Mouse (Mus musculus) limb, embryonic 11.5 days (tissue): ENCODE data around the gene Slc16a5. TPM values are rescaled to one million over a fixed set of nuclear protein-coding genes. Genes with fewer than 3 reads are reported as not detected.

Source experiments
- ATAC-seq: fragments of 200-750 bp; cut with Nextera tagmentation; 2 replicates; pipeline ENCODE4 v1.8.0; 2017; ENCODE audit warnings: low read depth; ENCODE audit not compliant: insufficient number of reproducible peaks, low FRiP score, low TSS enrichment
- DNase-seq: peaks from one replicate; pipeline ENCODE4 v3.0.0-alpha.2; 2015; ENCODE audit warnings: low spot score
- H3K27ac ChIP-seq: fragments of 300-500 bp; sonication (generic); replicated peaks from 2 replicates; pipeline ENCODE4 v1.5.1; 2014; ENCODE audit warnings: low read depth, mild to moderate bottlenecking, low read length
- H3K27me3 ChIP-seq: fragments of 300-500 bp; sonication (generic); 2 replicates; pipeline ENCODE4 v1.6.1; 2014; ENCODE audit warnings: mild to moderate bottlenecking, low read length, mixed read lengths; ENCODE audit not compliant: control insufficient read depth, insufficient read depth
- H3K36me3 ChIP-seq: fragments of 300-500 bp; sonication (generic); 2 replicates; pipeline ENCODE4 v1.6.1; 2014; ENCODE audit warnings: mild to moderate bottlenecking, low read length, moderate library complexity, mixed read lengths; ENCODE audit not compliant: control insufficient read depth, insufficient read depth
- H3K4me1 ChIP-seq: fragments of 300-500 bp; sonication (generic); 2 replicates; pipeline ENCODE4 v1.6.1; 2014; ENCODE audit warnings: low read length, mixed read lengths; ENCODE audit not compliant: control insufficient read depth, insufficient read depth
- H3K4me2 ChIP-seq: fragments of 300-500 bp; sonication (generic); 2 replicates; pipeline ENCODE4 v1.6.1; 2014; ENCODE audit warnings: low read depth, mild to moderate bottlenecking, moderate library complexity; ENCODE audit not compliant: severe bottlenecking
- H3K4me3 ChIP-seq: fragments of 300-500 bp; sonication (generic); 2 replicates; pipeline ENCODE4 v1.5.1; 2014; ENCODE audit warnings: low read depth, low read length
- H3K9ac ChIP-seq: fragments of 300-500 bp; sonication (generic); 2 replicates; pipeline ENCODE4 v1.6.1; 2014; ENCODE audit warnings: mild to moderate bottlenecking, low read length
- H3K9me3 ChIP-seq: fragments of 300-500 bp; sonication (generic); 2 replicates; pipeline ENCODE4 v1.6.1; 2016; ENCODE audit warnings: low read length; ENCODE audit not compliant: control insufficient read depth
- WGBS: fragments of 180-500 bp; shearing (Covaris S2); extraction: QIAGEN DNeasy Blood & Tissue Kit; methylation state at CpG from one replicate; pipeline ENCODE4 v1.1.7; 2014; 5-methylcytosine and 5-hydroxymethylcytosine counted together
- microRNA-seq: library from miRNA; unstranded; fragments of <30 nt; microRNA quantifications from one replicate; pipeline ENCODE4, GENCODE M21; 2016
- polyA plus RNA-seq: library from polyadenylated mRNA; unstranded; fragments of >200 nt; fragmentation: Nextera tagmentation; extraction: Ambion mirVana; gene quantifications from 2 replicates; pipeline ENCODE4 v1.2.1, GENCODE M21; 2014

Slc16a5 gene
- polyA plus RNA-seq, 1 experiment from 2014 or later, result 0.09 TPM

GRCm38 (mm10) chr11:115519581-115519980 is 57.3 kb downstream of the Slc16a5 start:
- no peak for ATAC-seq
- H3K27ac ChIP-seq, result no peak overlapping the region
- no peak overlapping the region for H3K4me3 ChIP-seq
- 92% methylated on average over 3 of the region's 3 CpGs for WGBS
- H3K4me1 ChIP-seq, result no peaks in the 10 kb centered on the region
- H3K9me3 ChIP-seq, result no peaks in the 10 kb centered on the region
- H3K4me2 ChIP-seq, result no peak overlapping the region
- peaks cover 2% of the 10 kb centered on the region; the same call in 1 of the 2 replicates for H3K36me3 ChIP-seq
- H3K27me3 ChIP-seq, result no peaks in the 10 kb centered on the region
- no peak for DNase-seq
- H3K9ac ChIP-seq, result no peak overlapping the region

- peaks cover 2% of the 10 kb centered on the region; the same call in 1 of the 2 replicates for H3K36me3 ChIP-seq
- no peaks in the 10 kb centered on the region for H3K4me1 ChIP-seq
- WGBS, result 88% methylated on average over 2 of the region's 2 CpGs
- H3K9ac ChIP-seq, result no peak overlapping the region
- DNase-seq, result no peak
- no peak for ATAC-seq
- H3K4me3 ChIP-seq, result no peak overlapping the region
- no peak overlapping the region for H3K4me2 ChIP-seq
- H3K27ac ChIP-seq, result no peak overlapping the region
- no peaks in the 10 kb centered on the region for H3K9me3 ChIP-seq
- H3K27me3 ChIP-seq, result no peaks in the 10 kb centered on the region
Observed at GRCm38 (mm10) chr11:115520218-115520617, 57.9 kb downstream of the Slc16a5 start.

GRCm38 (mm10) chr11:115521080-115521479 is 58.8 kb downstream of the Slc16a5 start:
- Histone ChIP-seq H3K27me3 (no peaks in the 10 kb centered on the region), H3K4me1 (no peaks in the 10 kb centered on the region), H3K27ac (no peak overlapping the region), H3K9ac (no peak overlapping the region), H3K4me3 (no peak overlapping the region), H3K4me2 (no peak overlapping the region), H3K36me3 (peaks cover 6% of the 10 kb centered on the region; the same call in 1 of the 2 replicates), H3K9me3 (no peaks in the 10 kb centered on the region)
- DNase-seq (peak; percentile 20), ATAC-seq (no peak)
- WGBS, result 86% methylated on average over 4 of the region's 4 CpGs

- DNase-seq (peak; percentile 20), ATAC-seq (no peak)
- 94% methylated on average over 2 of the region's 2 CpGs for WGBS
- Histone ChIP-seq H3K9me3 (no peaks in the 10 kb centered on the region), H3K27ac (no peak overlapping the region), H3K4me3 (no peak overlapping the region), H3K27me3 (no peaks in the 10 kb centered on the region), H3K9ac (no peak overlapping the region), H3K36me3 (peaks cover 7% of the 10 kb centered on the region; the same call in 1 of the 2 replicates), H3K4me2 (no peak overlapping the region), H3K4me1 (no peaks in the 10 kb centered on the region)
Observed at GRCm38 (mm10) chr11:115522238-115522637, 60.0 kb downstream of the Slc16a5 start.

- 74% methylated on average over 2 of the region's 2 CpGs for WGBS
- no peak overlapping the region for H3K9ac ChIP-seq
- ATAC-seq, result no peak
- H3K9me3 ChIP-seq, result no peaks in the 10 kb centered on the region
- H3K4me3 ChIP-seq, result no peak overlapping the region
- DNase-seq, result no peak
- H3K27me3 ChIP-seq, result no peaks in the 10 kb centered on the region
- no peak overlapping the region for H3K27ac ChIP-seq
- H3K36me3 ChIP-seq, result peaks cover 10% of the 10 kb centered on the region; the same call in 1 of the 2 replicates
- no peaks in the 10 kb centered on the region for H3K4me1 ChIP-seq
- no peak overlapping the region for H3K4me2 ChIP-seq
Observed at GRCm38 (mm10) chr11:115522703-115523102, 60.4 kb downstream of the Slc16a5 start.

Small RNAs within 50 kb of the gene (microRNA-seq; reads per million reads assigned to microRNA genes)
- not detected for gene Mir3968

Other genes with a start within 250 kb of the Slc16a5 start
- gene Grin2c, start 195.2 kb upstream of the Slc16a5 start, polyA plus RNA-seq, result 0.04 and 0.06 TPM in 2 replicates
- 10.2 and 15.6 TPM in 2 replicates for gene Fdxr, start 185.4 kb upstream of the Slc16a5 start, polyA plus RNA-seq
- 0.04 and 0.11 TPM in 2 replicates for gene Fads6, start 164.8 kb upstream of the Slc16a5 start, polyA plus RNA-seq
- gene Otop2, start 155.3 kb upstream of the Slc16a5 start, polyA plus RNA-seq, result not detected in 2 replicates
- not detected in 2 replicates for gene Ush1g, start 140.4 kb upstream of the Slc16a5 start, polyA plus RNA-seq
- not detected in 2 replicates for gene Otop3, start 127.7 kb upstream of the Slc16a5 start, polyA plus RNA-seq
- 1.6 and 2.5 TPM in 2 replicates for gene Hid1, start 94.7 kb upstream of the Slc16a5 start, polyA plus RNA-seq
- gene Cdr2l, start 80.6 kb upstream of the Slc16a5 start, polyA plus RNA-seq, result 14.6 and 15.1 TPM in 2 replicates
- 187 and 197 TPM in 2 replicates for gene Mrpl58, start 58.7 kb upstream of the Slc16a5 start, polyA plus RNA-seq
- 943 and 945 TPM in 2 replicates for gene Atp5h, start 42.5 kb upstream of the Slc16a5 start, polyA plus RNA-seq
- gene Kctd2, start 42.3 kb upstream of the Slc16a5 start, polyA plus RNA-seq, result 17.6 and 23.5 TPM in 2 replicates
- 0.21 TPM in 1 of 2 replicates, not detected in the other for gene Trim80, start 21.9 kb upstream of the Slc16a5 start, polyA plus RNA-seq
- gene Armc7, start 13.2 kb downstream of the Slc16a5 start, polyA plus RNA-seq, result 7.7 and 8.8 TPM in 2 replicates
- 58.2 and 60.9 TPM in 2 replicates for gene Nt5c, start 29.4 kb downstream of the Slc16a5 start, polyA plus RNA-seq
- gene Jpt1, start 51.9 kb downstream of the Slc16a5 start, polyA plus RNA-seq, result 526 and 537 TPM in 2 replicates
- 1,466 and 1,467 TPM in 2 replicates for gene Sumo2, start 73.8 kb downstream of the Slc16a5 start, polyA plus RNA-seq
- gene Nup85, start 102.0 kb downstream of the Slc16a5 start, polyA plus RNA-seq, result 213 and 220 TPM in 2 replicates
- 111 and 122 TPM in 2 replicates for gene Mrps7, start 141.5 kb downstream of the Slc16a5 start, polyA plus RNA-seq
- 21.3 and 26.5 TPM in 2 replicates for gene Gga3, start 141.6 kb downstream of the Slc16a5 start, polyA plus RNA-seq
- gene Mif4gd, start 150.5 kb downstream of the Slc16a5 start, polyA plus RNA-seq, result 18.0 and 19.3 TPM in 2 replicates
- gene Slc25a19, start 165.8 kb downstream of the Slc16a5 start, polyA plus RNA-seq, result 30.3 and 32.6 TPM in 2 replicates
- gene Grb2, start 246.1 kb downstream of the Slc16a5 start, polyA plus RNA-seq, result 52.5 and 58.3 TPM in 2 replicates